Mouse (Mus musculus) thymus, adult 18-20 months (tissue): ENCODE data around the gene Olfr1393.
"Not testable (repeated sequence)": the region's sequence is repeated elsewhere in the genome, so short reads cannot be mapped to it uniquely, and the experiment has no call there.

ENCODE experiments used
- DNase-seq, 2 experiments: peaks; one replicate each; pipeline ENCODE4 v3.0.0; 2022; ENCODE audit warnings: mixed read lengths in 2 of 2

Gene Olfr1393

GRCm38 (mm10) chr11:49251380-49251761 lies 26.7 kb upstream of the Olfr1393 start:
- peak in 1 of 2 experiments; percentile 8 for DNase-seq

- DNase-seq, result peak in 1 of 2 experiments; percentile 59
Observed at GRCm38 (mm10) chr11:49252048-49252447, 26.1 kb upstream of the Olfr1393 start.

GRCm38 (mm10) chr11:49253035-49253434 lies 25.1 kb upstream of the Olfr1393 start:
- peak in 1 of 2 experiments; percentile 3 for DNase-seq

- DNase-seq, result no peak
Observed at GRCm38 (mm10) chr11:49259296-49259695, 18.8 kb upstream of the Olfr1393 start.

- DNase-seq, result peak in 1 of 2 experiments; percentile 2
Observed at GRCm38 (mm10) chr11:49259829-49260228, 18.3 kb upstream of the Olfr1393 start.

GRCm38 (mm10) chr11:49260598-49261312 lies 17.3 kb upstream of the Olfr1393 start:
- DNase-seq, result peak in 1 of 2 experiments; percentile 8

GRCm38 (mm10) chr11:49261313-49261855 lies 16.7 kb upstream of the Olfr1393 start:
- peak in 1 of 2 experiments; percentile 2 for DNase-seq

GRCm38 (mm10) chr11:49262286-49262685 lies 15.8 kb upstream of the Olfr1393 start:
- DNase-seq, result peak in 1 of 2 experiments; percentile 2

GRCm38 (mm10) chr11:49263149-49263548 lies 15.0 kb upstream of the Olfr1393 start:
- peak in 1 of 2 experiments; percentile 3 for DNase-seq

- DNase-seq, result no peak
Observed at GRCm38 (mm10) chr11:49264081-49264480, 14.0 kb upstream of the Olfr1393 start.

- DNase-seq, result no peak
Observed at GRCm38 (mm10) chr11:49264622-49265021, 13.5 kb upstream of the Olfr1393 start.

- DNase-seq, result no peak
Observed at GRCm38 (mm10) chr11:49265101-49265500, 13.0 kb upstream of the Olfr1393 start.

- no peak for DNase-seq
Observed at GRCm38 (mm10) chr11:49266671-49267070, 11.4 kb upstream of the Olfr1393 start.

GRCm38 (mm10) chr11:49267316-49267715 lies 10.8 kb upstream of the Olfr1393 start:
- no peak for DNase-seq

- DNase-seq, result no peak
Observed at GRCm38 (mm10) chr11:49267970-49268579, 10.0 kb upstream of the Olfr1393 start.

- DNase-seq, result no peak
Observed at GRCm38 (mm10) chr11:49269761-49270160, 8.3 kb upstream of the Olfr1393 start.

GRCm38 (mm10) chr11:49270368-49270767 lies 7.7 kb upstream of the Olfr1393 start:
- DNase-seq, result no peak

GRCm38 (mm10) chr11:49271334-49271733 lies 6.8 kb upstream of the Olfr1393 start:
- DNase-seq, result no peak

GRCm38 (mm10) chr11:49273834-49274519 lies 4.1 kb upstream of the Olfr1393 start:
- DNase-seq, result no peak

GRCm38 (mm10) chr11:49284982-49285381 lies 6.9 kb downstream of the Olfr1393 start, which contains the start of gene Olfr1392:
Gene Olfr1392 (plus strand): TSS chr11:49285282.
- DNase-seq, result not testable (repeated sequence)

- no peak for DNase-seq
Observed at GRCm38 (mm10) chr11:49287251-49287650, 9.1 kb downstream of the Olfr1393 start.

GRCm38 (mm10) chr11:49292777-49293176 lies 14.7 kb downstream of the Olfr1393 start:
- no peak for DNase-seq

- no peak for DNase-seq
Observed at GRCm38 (mm10) chr11:49304441-49304840, 26.3 kb downstream of the Olfr1393 start, which contains the start of gene Olfr10. Gene Olfr10 (plus strand): TSS chr11:49304741.
